8 mouse cellular contexts compared by ENCODE assay signal in genomic region chr9:70207981-70208521, GRCm38 (mm10). TPM values are rescaled to one million over a fixed set of nuclear protein-coding genes. Genes with fewer than 3 reads are reported as not detected.
DNase-seq lines count a peak whose midpoint lies in the region; ATAC-seq and TF ChIP-seq lines count a peak whose summit lies in the region.

No protein-coding gene starts in this region.

- TF ChIP-seq POLR2A in cortical plate, adult 2 months (IDR thresholded peaks at IDR 0.05; ENCODE audit: extremely low read depth, insufficient read depth, low read length): no peak
- TF ChIP-seq POLR2A in lung, adult 2 months (IDR thresholded peaks at IDR 0.05; ENCODE audit: borderline replicate concordance, extremely low read depth, low read depth, low read length): no peak

- H3K4me2 ChIP-seq in intestine, embryonic 16.5 days (ENCODE audit: low read depth, low read length): peak overlapping the region; percentile 96

- no peaks in the 10 kb centered on the region for H3K4me1 ChIP-seq in cortical plate, adult 2 months (ENCODE audit: control insufficient read depth, insufficient read depth, low read length)
- H3K4me1 ChIP-seq in intestine, embryonic 16.5 days (ENCODE audit: control insufficient read depth, insufficient read depth, low read length): peaks cover 23% of the 10 kb centered on the region
- 0 out of 2 replicates have a peak, but pooled peaks cover 4% of the 10 kb centered on the region for H3K4me1 ChIP-seq in lung, adult 2 months (ENCODE audit: control insufficient read depth, insufficient read depth, low read length)

- ATAC-seq in intestine, embryonic 16.5 days: peak; percentile 52

- TF ChIP-seq CTCF in cortical plate, adult 2 months (IDR thresholded peaks at IDR 0.05; ENCODE audit: extremely low read depth, insufficient read depth, low read length): no peak
- no peak for TF ChIP-seq CTCF in lung, adult 2 months (IDR thresholded peaks at IDR 0.05; ENCODE audit: insufficient read depth, low read length)

- H3K27ac ChIP-seq in cortical plate, adult 2 months (ENCODE audit: insufficient read depth, low read length): peak overlapping the region; percentile 38
- peak overlapping the region; percentile 96 for H3K27ac ChIP-seq in intestine, embryonic 16.5 days (ENCODE audit: low read length)

- H3K27me3 ChIP-seq in intestine, embryonic 16.5 days (replicated peaks; ENCODE audit: control insufficient read depth, insufficient read depth, low read length): no peaks in the 10 kb centered on the region

- no peaks in the 10 kb centered on the region for H3K36me3 ChIP-seq in intestine, embryonic 16.5 days (ENCODE audit: control insufficient read depth, insufficient read depth, low read length)

- DNase-seq in thymus, postnatal 4 days: peak; percentile 31
- DNase-seq in thymus, postnatal 25 days: no peak
- peak; percentile 55 to 67 for DNase-seq in heart, adult 18-20 months
- DNase-seq in lung, adult 2 months: peak; percentile 87
- peak; percentile 48 for DNase-seq in ovary, postnatal 36 days (ENCODE audit: low spot score)
- DNase-seq in right cerebral cortex, postnatal 14 days: no peak

- H3K9me3 ChIP-seq in intestine, embryonic 16.5 days (ENCODE audit: control insufficient read depth, low read length): no peaks in the 10 kb centered on the region

- peak overlapping the region; percentile 88 for H3K4me3 ChIP-seq in cortical plate, adult 2 months (ENCODE audit: insufficient read depth, low read length)
- H3K4me3 ChIP-seq in intestine, embryonic 16.5 days (ENCODE audit: low read length): peak overlapping the region; percentile 69
- peak overlapping the region; percentile 74 for H3K4me3 ChIP-seq in lung, adult 2 months (replicated peaks; ENCODE audit: extremely low read depth, low read depth, low read length)

- WGBS in intestine, embryonic 16.5 days: under 1% methylated on average over 26 of the region's 26 CpGs
- WGBS in lung, adult 2 months: under 1% methylated on average over 26 of the region's 26 CpGs

- H3K9ac ChIP-seq in intestine, embryonic 16.5 days (ENCODE audit: low read depth, low read length): peak overlapping the region; percentile 75

RNA-seq across cellular contexts. Expression of gene Myo1e, which starts 0.9 kb away (rescaled TPM):
- 8.7 and 9.4 TPM in 2 replicates for polyA plus RNA-seq in cortical plate, adult 2 months (2012; rRNA removed)
- total RNA-seq in heart, adult 18-20 months (2021): 10 to 100 TPM in 1 of 2 experiments, 1 to 10 TPM in 1; 9.7 to 11.2 TPM
- polyA plus RNA-seq in intestine, embryonic 16.5 days (2015; fragmentation: Nextera tagmentation; extraction: Ambion mirVana): 18.2 and 19.5 TPM in 2 replicates
- polyA plus RNA-seq in lung, adult 2 months (2012; rRNA removed): 13.7 and 21.2 TPM in 2 replicates

Comparison
In these comparisons a context has a peak if more than half of its experiments do, and no peak if none do; other contexts are left out.
1. DNase-seq: peak in thymus, postnatal 4 days (single experiment), heart, adult 18-20 months (2 of 2), lung, adult 2 months (single experiment) and ovary, postnatal 36 days (single experiment); none in thymus, postnatal 25 days (single experiment) and right cerebral cortex, postnatal 14 days (single experiment).
2. Peak in every context shown above with its lines, with median percentiles within 50 percentile points of each other: H3K4me3 ChIP-seq.